Mouse (Mus musculus) gastrocnemius, adult 2 months (tissue): ENCODE data around the gene Matn3. TPM values are rescaled to one million over a fixed set of nuclear protein-coding genes. Genes with fewer than 3 reads are reported as not detected.

ENCODE experiments used
- DNase-seq: peaks from one replicate; pipeline ENCODE4 v3.0.0; 2022
- H3K27ac ChIP-seq: fragments of 200-600 bp; 2 replicates; pipeline ENCODE4 v1.8.1; 2022; ENCODE audit warnings: mild to moderate bottlenecking
- H3K4me3 ChIP-seq: fragments of 200-600 bp; 2 replicates; pipeline ENCODE4 v1.8.1; 2022; ENCODE audit warnings: mild to moderate bottlenecking, moderate library complexity
- CTCF ChIP-seq: fragments of 200-600 bp; IDR thresholded peaks from 2 replicates; pipeline ENCODE4 v1.8.1; 2022; ENCODE audit warnings: antibody characterized with exemption, mild to moderate bottlenecking, moderate library complexity
- intact Hi-C: fragments of 180-260 bp; cut with DNase I; formaldehyde crosslinking; loops from one replicate; pipeline ENCODE4 v1.15.1; 2025
- long read RNA-seq, 2 experiments: library from polyadenylated mRNA; stranded (forward); transcript quantifications; one replicate each; pipeline ENCODE4 v2.0.0; 2021
- total RNA-seq, 2 experiments: library from RNA; stranded (reverse); gene quantifications; 2 replicates each; pipeline ENCODE4 v1.2.3; 2021

Matn3 gene
- under 1 TPM in 1 of 2 experiments, not detected in 1; 0.36 TPM for total RNA-seq
- long read RNA-seq, experiment 1, partial matches to known transcripts = 0 of 2 reads
- long read RNA-seq, experiment 1, other reads (novel, unspliced or antisense) = 1 of 2 reads
- long read RNA-seq, experiment 2, partial matches to known transcripts = 0 of 3 reads
- long read RNA-seq, experiment 2, other reads (novel, unspliced or antisense) = 0 of 3 reads

- DNase-seq = peak; percentile 86
- peak within 1 kb of the TSS; percentile 70 for H3K4me3 ChIP-seq
- peak within 1 kb of the TSS; percentile 62 for H3K27ac ChIP-seq
- intact Hi-C loops = no loop called here
- peak; percentile 26; the same call in 1 of the 2 replicates for TF ChIP-seq CTCF
Observed at GRCm38 (mm10) chr12:8947714-8948464, at the start of gene Matn3. Gene Matn3 (plus strand): TSS chr12:8947929.

GRCm38 (mm10) chr12:8898879-8899785 lies 48.6 kb upstream of the Matn3 start:
- TF ChIP-seq CTCF = no peak
- intact Hi-C loops = no loop called here
- H3K27ac ChIP-seq = no peak overlapping the region
- H3K4me3 ChIP-seq = no peak overlapping the region
- no peak for DNase-seq

- Histone ChIP-seq H3K4me3 (no peak overlapping the region), H3K27ac (peak overlapping the region; percentile 46)
- intact Hi-C loops = no loop called here
- TF ChIP-seq CTCF = no peak
- DNase-seq = no peak
Observed at GRCm38 (mm10) chr12:8900107-8900698, 47.5 kb upstream of the Matn3 start.

GRCm38 (mm10) chr12:8900919-8901663 lies 46.6 kb upstream of the Matn3 start:
- no peak for TF ChIP-seq CTCF
- no peak overlapping the region for H3K4me3 ChIP-seq

GRCm38 (mm10) chr12:8901934-8902333 lies 45.8 kb upstream of the Matn3 start:
- Histone ChIP-seq H3K27ac (peak overlapping the region; percentile 16; the same call in 1 of the 2 replicates), H3K4me3 (no peak overlapping the region)
- TF ChIP-seq CTCF = no peak
- no peak for DNase-seq
- intact Hi-C loops = no loop called here

More at GRCm38 (mm10) chr12:8900919-8901663, 46.6 kb upstream of the Matn3 start:
- intact Hi-C loops = no loop called here
- no peak for DNase-seq
- H3K27ac ChIP-seq = peak overlapping the region; percentile 46

GRCm38 (mm10) chr12:8902479-8902878 lies 45.2 kb upstream of the Matn3 start:
- TF ChIP-seq CTCF = no peak
- DNase-seq = no peak
- Histone ChIP-seq H3K27ac (peak overlapping the region; percentile 56), H3K4me3 (no peak overlapping the region)
- intact Hi-C loops = no loop called here

- H3K4me3 ChIP-seq = no peak overlapping the region; the same call in 1 of the 2 replicates
- TF ChIP-seq CTCF = no peak
- DNase-seq = peak; percentile 75
- intact Hi-C loops = no loop called here
- peak overlapping the region; percentile 85 for H3K27ac ChIP-seq
Observed at GRCm38 (mm10) chr12:8912860-8913685, 34.7 kb upstream of the Matn3 start.

- intact Hi-C loops = no loop called here
- peak; percentile 21; the same call in 1 of the 2 replicates for TF ChIP-seq CTCF
- peak; percentile 53 for DNase-seq
- Histone ChIP-seq H3K4me3 (peak overlapping the region; percentile 22), H3K27ac (peak overlapping the region; percentile 85)
Observed at GRCm38 (mm10) chr12:8913701-8914340, 33.9 kb upstream of the Matn3 start.

GRCm38 (mm10) chr12:8916378-8916777 lies 31.4 kb upstream of the Matn3 start:
- Histone ChIP-seq H3K4me3 (peak overlapping the region; percentile 37), H3K27ac (peak overlapping the region; percentile 81)
- DNase-seq = peak; percentile 86
- intact Hi-C loops = no loop called here
- no peak for TF ChIP-seq CTCF

GRCm38 (mm10) chr12:8919231-8919630 lies 28.5 kb upstream of the Matn3 start:
- intact Hi-C loops = no loop called here
- H3K4me3 ChIP-seq = no peak overlapping the region
- H3K27ac ChIP-seq = peak overlapping the region; percentile 98; the same call in 1 of the 2 replicates
- no peak for DNase-seq
- TF ChIP-seq CTCF = no peak
